Mouse (Mus musculus) forebrain, embryonic 15.5 days (tissue): ENCODE results near the gene Vwa8. TPM values are rescaled to one million over a fixed set of nuclear protein-coding genes. Genes with fewer than 3 reads are reported as not detected.

Experiments used
- ATAC-seq: fragments of 200-750 bp; cut with Nextera tagmentation; replicated peaks from 2 replicates; pipeline ENCODE4 v1.8.0; 2017; ENCODE audit warnings: mild to moderate bottlenecking, moderate TSS enrichment, moderate library complexity
- H3K27ac ChIP-seq: fragments of 300-500 bp; sonication (generic); replicated peaks from 2 replicates; pipeline ENCODE4 v1.5.1; 2015; ENCODE audit warnings: mild to moderate bottlenecking, inconsistent platforms
- H3K27me3 ChIP-seq: fragments of 300-500 bp; sonication (generic); 2 replicates; pipeline ENCODE4 v1.6.1; 2015; ENCODE audit warnings: inconsistent platforms
- H3K36me3 ChIP-seq: fragments of 300-500 bp; sonication (generic); 2 replicates; pipeline ENCODE4 v1.6.1; 2015; ENCODE audit warnings: mild to moderate bottlenecking, inconsistent platforms
- H3K4me1 ChIP-seq: fragments of 300-500 bp; sonication (generic); 2 replicates; pipeline ENCODE4 v1.6.1; 2015; ENCODE audit warnings: inconsistent platforms
- H3K4me2 ChIP-seq: fragments of 300-500 bp; sonication (generic); replicated peaks from 2 replicates; pipeline ENCODE4 v1.6.1; 2015; ENCODE audit warnings: mild to moderate bottlenecking, inconsistent platforms
- H3K4me3 ChIP-seq: fragments of 300-500 bp; sonication (generic); 2 replicates; pipeline ENCODE4 v1.5.1; 2015; ENCODE audit warnings: mild to moderate bottlenecking, inconsistent platforms
- H3K9ac ChIP-seq: fragments of 300-500 bp; sonication (generic); replicated peaks from 2 replicates; pipeline ENCODE4 v1.6.1; 2015; ENCODE audit warnings: mild to moderate bottlenecking, inconsistent platforms
- H3K9me3 ChIP-seq: fragments of 300-500 bp; sonication (generic); 2 replicates; pipeline ENCODE4 v1.6.1; 2016; ENCODE audit warnings: inconsistent platforms
- WGBS: fragments of 180-500 bp; shearing (Covaris S2); methylation state at CpG from one replicate; pipeline ENCODE4 v1.1.7; 2015; ENCODE audit warnings: mixed read lengths; 5-methylcytosine and 5-hydroxymethylcytosine counted together
- polyA plus RNA-seq: library from polyadenylated mRNA; unstranded; fragments of >200 nt; fragmentation: Nextera tagmentation; extraction: Ambion mirVana; gene quantifications from 2 replicates; pipeline ENCODE4 v1.2.1, GENCODE M21; 2015

Gene Vwa8
- polyA plus RNA-seq, 1 experiment from 2014 or later, result 5.1 TPM

GRCm38 (mm10) chr14:78849961-78850578, 1.2 kb downstream of the Vwa8 start:
- H3K27ac ChIP-seq, result no peak overlapping the region
- H3K4me2 ChIP-seq, result peak overlapping the region; percentile 75; the same call in 1 of the 2 replicates
- WGBS, result 74% methylated on average over 5 of the region's 5 CpGs
- no peak for ATAC-seq
- H3K9ac ChIP-seq, result no peak overlapping the region
- no peaks in the 10 kb centered on the region for H3K27me3 ChIP-seq
- H3K9me3 ChIP-seq, result no peaks in the 10 kb centered on the region
- peaks cover 10% of the 10 kb centered on the region for H3K4me1 ChIP-seq
- no peak overlapping the region for H3K4me3 ChIP-seq
- no peaks in the 10 kb centered on the region for H3K36me3 ChIP-seq

DNA sequence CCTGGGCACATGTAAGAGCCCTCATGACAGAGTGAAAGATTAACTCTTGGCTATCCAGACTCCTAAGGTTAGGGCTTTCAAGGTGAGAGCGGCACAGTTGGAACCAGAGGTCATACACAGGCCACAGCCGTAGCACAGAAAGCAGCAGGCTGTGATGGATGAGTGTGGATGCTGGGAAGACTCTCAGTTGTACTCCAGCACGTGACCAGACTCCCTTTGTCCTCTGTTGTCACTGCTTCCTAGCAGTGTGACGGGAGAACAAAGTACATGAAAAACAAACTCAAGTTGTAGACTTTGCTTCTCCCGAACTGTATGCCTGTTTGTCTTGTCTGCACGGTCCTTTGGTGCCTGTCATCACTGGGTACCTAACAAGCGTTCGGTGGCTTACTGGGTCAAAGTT, 1.8 kb downstream of the Vwa8 start:
- WGBS, result 43% methylated on average over 8 of the region's 8 CpGs
- no peak overlapping the region for H3K9ac ChIP-seq
- H3K4me2 ChIP-seq, result no peak overlapping the region
- ATAC-seq, result no peak
- H3K9me3 ChIP-seq, result no peaks in the 10 kb centered on the region
- H3K4me1 ChIP-seq, result peaks cover 10% of the 10 kb centered on the region
- H3K36me3 ChIP-seq, result no peaks in the 10 kb centered on the region
- H3K27ac ChIP-seq, result no peak overlapping the region
- H3K27me3 ChIP-seq, result no peaks in the 10 kb centered on the region
- H3K4me3 ChIP-seq, result no peak overlapping the region

GRCm38 (mm10) chr14:78851366-78851765, 2.5 kb downstream of the Vwa8 start:
- no peak for ATAC-seq
- H3K27ac ChIP-seq, result no peak overlapping the region
- no peak overlapping the region for H3K4me3 ChIP-seq
- H3K36me3 ChIP-seq, result no peaks in the 10 kb centered on the region
- no peak overlapping the region for H3K9ac ChIP-seq
- 67% methylated on average over 3 of the region's 3 CpGs for WGBS
- H3K4me2 ChIP-seq, result no peak overlapping the region
- H3K27me3 ChIP-seq, result no peaks in the 10 kb centered on the region
- H3K9me3 ChIP-seq, result no peaks in the 10 kb centered on the region
- H3K4me1 ChIP-seq, result peaks cover 10% of the 10 kb centered on the region

- H3K9me3 ChIP-seq, result no peaks in the 10 kb centered on the region
- no peaks in the 10 kb centered on the region for H3K27me3 ChIP-seq
- H3K36me3 ChIP-seq, result no peaks in the 10 kb centered on the region
- H3K4me3 ChIP-seq, result no peak overlapping the region
- 80% methylated on average over 5 of the region's 5 CpGs for WGBS
- H3K4me1 ChIP-seq, result peaks cover 10% of the 10 kb centered on the region
- no peak overlapping the region for H3K4me2 ChIP-seq
- H3K9ac ChIP-seq, result no peak overlapping the region
- ATAC-seq, result no peak
- no peak overlapping the region for H3K27ac ChIP-seq
These were observed 3.8 kb downstream of the Vwa8 start for GRCm38 (mm10) chr14:78852401-78853246.

- Histone ChIP-seq H3K36me3 (no peaks in the 10 kb centered on the region), H3K9me3 (no peaks in the 10 kb centered on the region), H3K27ac (no peak overlapping the region), H3K4me3 (no peak overlapping the region), H3K9ac (no peak overlapping the region), H3K27me3 (no peaks in the 10 kb centered on the region), H3K4me2 (no peak overlapping the region), H3K4me1 (no peaks in the 10 kb centered on the region)
- ATAC-seq, result no peak
- 91% methylated on average over 5 of the region's 5 CpGs for WGBS
These were observed 12.3 kb downstream of the Vwa8 start for GRCm38 (mm10) chr14:78861156-78861555.

GRCm38 (mm10) chr14:78870036-78870435, 21.2 kb downstream of the Vwa8 start:
- no peaks in the 10 kb centered on the region for H3K9me3 ChIP-seq
- ATAC-seq, result no peak
- no peak overlapping the region for H3K9ac ChIP-seq
- no peak overlapping the region for H3K27ac ChIP-seq
- 18% methylated on average over 2 of the region's 2 CpGs for WGBS
- 0 out of 2 replicates have a peak, but pooled peaks cover 2% of the 10 kb centered on the region for H3K36me3 ChIP-seq
- H3K4me1 ChIP-seq, result no peaks in the 10 kb centered on the region
- H3K27me3 ChIP-seq, result no peaks in the 10 kb centered on the region
- no peak overlapping the region for H3K4me2 ChIP-seq
- no peak overlapping the region for H3K4me3 ChIP-seq

- Histone ChIP-seq H3K9ac (no peak overlapping the region), H3K27ac (no peak overlapping the region), H3K4me1 (0 out of 2 replicates have a peak, but pooled peaks cover 3% of the 10 kb centered on the region), H3K4me3 (no peak overlapping the region), H3K27me3 (no peaks in the 10 kb centered on the region), H3K4me2 (no peak overlapping the region), H3K9me3 (no peaks in the 10 kb centered on the region), H3K36me3 (no peaks in the 10 kb centered on the region)
- WGBS, result 77% methylated on average over 2 of the region's 2 CpGs
- ATAC-seq, result no peak
These were observed 28.3 kb downstream of the Vwa8 start for GRCm38 (mm10) chr14:78877176-78877575.

DNA sequence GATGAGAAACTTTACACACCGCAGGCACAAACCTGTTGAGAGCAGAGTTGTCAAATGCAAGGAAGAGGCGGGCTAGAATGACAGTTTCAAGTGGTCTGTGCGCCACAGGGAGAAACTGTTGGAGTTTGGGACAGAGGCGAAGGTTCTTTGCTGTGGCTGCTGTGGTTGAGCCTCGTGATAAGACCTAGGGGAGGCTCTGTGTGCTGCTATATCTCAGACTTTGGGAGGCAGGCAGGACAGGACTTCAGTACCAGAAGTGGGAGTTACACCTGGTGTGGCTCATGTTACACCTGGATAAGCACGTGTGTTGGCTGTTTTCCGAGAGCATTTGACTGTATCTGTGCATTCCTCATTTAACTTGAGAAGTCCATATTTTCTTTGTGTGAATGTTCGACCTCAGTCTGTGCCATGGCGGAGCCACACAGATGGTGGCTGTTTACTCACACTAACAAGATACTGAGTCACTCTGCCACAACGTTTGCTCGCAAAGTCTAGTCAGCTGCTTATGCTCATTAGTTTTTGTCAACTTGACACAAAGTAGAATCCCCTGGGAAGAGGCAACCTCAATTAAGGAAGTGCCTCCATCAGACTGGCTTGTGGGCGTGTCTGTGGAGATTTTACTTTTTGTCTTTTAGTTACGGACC, 29.7 kb downstream of the Vwa8 start:
- H3K4me1 ChIP-seq, result 0 out of 2 replicates have a peak, but pooled peaks cover 5% of the 10 kb centered on the region
- H3K36me3 ChIP-seq, result no peaks in the 10 kb centered on the region
- no peak overlapping the region for H3K27ac ChIP-seq
- no peaks in the 10 kb centered on the region for H3K9me3 ChIP-seq
- peak; percentile 58; the same call in 1 of the 2 replicates for ATAC-seq
- WGBS, result 65% methylated on average over 13 of the region's 13 CpGs
- H3K9ac ChIP-seq, result no peak overlapping the region
- no peaks in the 10 kb centered on the region for H3K27me3 ChIP-seq
- H3K4me3 ChIP-seq, result no peak overlapping the region
- no peak overlapping the region for H3K4me2 ChIP-seq

DNA sequence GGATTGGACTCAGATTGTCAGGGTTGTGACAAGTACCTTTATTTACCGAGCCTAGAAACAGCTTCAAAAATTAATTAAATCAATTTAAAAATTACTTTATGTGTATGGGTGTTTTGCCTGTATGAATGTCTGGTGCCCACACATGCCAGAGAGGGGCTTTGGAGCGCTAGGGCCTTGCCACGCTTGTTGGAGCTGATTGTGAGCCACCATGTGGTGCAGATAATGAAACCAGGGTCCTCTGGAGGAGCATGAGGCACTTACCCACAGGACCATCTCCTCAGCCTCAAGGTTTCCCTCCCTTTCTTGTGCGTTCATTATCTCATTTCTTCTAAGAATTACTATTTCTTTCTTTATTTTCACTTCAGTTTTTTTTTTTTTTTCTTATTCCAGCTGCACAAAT, 32.0 kb downstream of the Vwa8 start:
- WGBS, result 79% methylated on average over 4 of the region's 4 CpGs
- no peaks in the 10 kb centered on the region for H3K9me3 ChIP-seq
- H3K4me1 ChIP-seq, result peaks cover 10% of the 10 kb centered on the region
- no peak overlapping the region for H3K4me2 ChIP-seq
- no peaks in the 10 kb centered on the region for H3K27me3 ChIP-seq
- H3K9ac ChIP-seq, result no peak overlapping the region
- H3K36me3 ChIP-seq, result no peaks in the 10 kb centered on the region
- ATAC-seq, result no peak
- no peak overlapping the region for H3K4me3 ChIP-seq
- H3K27ac ChIP-seq, result no peak overlapping the region

DNA sequence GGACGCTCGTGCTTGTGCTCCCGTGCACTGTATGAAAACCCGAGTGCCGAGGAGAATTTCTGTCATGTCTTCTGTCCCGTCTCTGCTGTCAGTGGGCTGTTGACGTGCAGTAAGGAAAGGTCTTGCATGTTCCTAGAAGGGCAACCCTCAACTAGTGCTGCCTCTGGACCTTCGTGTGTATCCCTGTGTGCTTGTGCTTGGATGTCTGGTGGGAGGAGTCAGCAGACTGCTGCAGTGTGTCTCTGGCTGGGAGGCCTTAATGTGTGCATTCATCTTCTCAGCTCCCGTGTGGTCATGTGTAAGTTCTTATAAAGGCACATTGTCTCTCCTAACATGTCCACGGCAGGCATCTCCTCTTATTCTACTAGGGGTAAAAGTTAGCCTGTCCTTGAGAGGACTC, 32.7 kb downstream of the Vwa8 start:
- Histone ChIP-seq H3K4me3 (no peak overlapping the region), H3K27me3 (no peaks in the 10 kb centered on the region), H3K4me2 (no peak overlapping the region), H3K36me3 (no peaks in the 10 kb centered on the region), H3K9me3 (no peaks in the 10 kb centered on the region), H3K27ac (no peak overlapping the region), H3K4me1 (peaks cover 17% of the 10 kb centered on the region), H3K9ac (no peak overlapping the region)
- 62% methylated on average over 10 of the region's 10 CpGs for WGBS
- no peak for ATAC-seq

DNA sequence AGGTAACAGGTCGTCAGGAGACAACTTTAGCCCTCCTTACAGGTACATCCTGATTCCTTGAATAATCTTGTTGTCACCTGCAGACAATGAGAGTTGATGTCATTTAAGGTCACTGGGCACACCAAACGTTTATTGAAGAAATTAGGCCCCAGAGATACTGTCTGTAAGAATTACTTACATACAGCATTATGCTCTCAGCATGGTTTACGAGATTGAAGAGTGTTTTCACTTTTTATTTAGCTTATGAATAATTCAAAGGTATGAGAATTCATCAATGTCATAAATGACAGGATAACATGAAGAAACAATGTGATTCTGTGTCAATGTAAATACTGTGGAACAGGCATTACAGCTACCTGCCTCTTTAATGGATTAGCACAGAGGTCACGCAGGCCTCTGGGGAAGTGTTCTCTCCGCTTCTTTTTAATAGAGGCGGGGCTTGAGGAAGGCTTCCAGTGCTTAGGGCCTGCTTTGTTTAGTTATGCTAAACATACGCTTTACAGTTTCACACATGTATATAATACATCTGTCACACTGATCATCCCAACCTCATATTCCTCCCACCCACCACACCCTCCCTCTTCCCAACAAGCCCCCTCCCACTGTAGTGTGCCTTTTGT, 37.2 kb downstream of the Vwa8 start:
- peak; percentile 64 for ATAC-seq
- H3K27ac ChIP-seq, result no peak overlapping the region
- no peak overlapping the region for H3K4me2 ChIP-seq
- no peaks in the 10 kb centered on the region for H3K36me3 ChIP-seq
- no peak overlapping the region for H3K4me3 ChIP-seq
- WGBS, result 51% methylated on average over 7 of the region's 7 CpGs
- H3K4me1 ChIP-seq, result peaks cover 19% of the 10 kb centered on the region
- no peaks in the 10 kb centered on the region for H3K9me3 ChIP-seq
- no peaks in the 10 kb centered on the region for H3K27me3 ChIP-seq
- no peak overlapping the region for H3K9ac ChIP-seq
